Mouse (Mus musculus) olfactory bulb, adult 2 months (tissue): ENCODE data around the gene Aip. TPM values are rescaled to one million over a fixed set of nuclear protein-coding genes. Genes with fewer than 3 reads are reported as not detected.

ENCODE experiments used
- H3K27ac ChIP-seq: fragments of 200-500 bp; 2 replicates; pipeline ENCODE4 v1.5.1; 2012; ENCODE audit warnings: low read depth, low read length; ENCODE audit not compliant: insufficient read depth
- H3K4me1 ChIP-seq: fragments of 200-500 bp; 2 replicates; pipeline ENCODE4 v1.6.1; 2012; ENCODE audit warnings: low read length; ENCODE audit not compliant: control insufficient read depth, insufficient read depth
- H3K4me3 ChIP-seq: fragments of 200-500 bp; 2 replicates; pipeline ENCODE4 v1.5.1; 2012; ENCODE audit warnings: mild to moderate bottlenecking, low read depth, low read length, moderate library complexity; ENCODE audit not compliant: insufficient read depth
- CTCF ChIP-seq: fragments of 200-500 bp; IDR thresholded peaks from 2 replicates; pipeline ENCODE4 v1.5.1; 2012; ENCODE audit warnings: low read depth, mild to moderate bottlenecking, low read length, moderate library complexity; ENCODE audit not compliant: insufficient read depth
- POLR2A ChIP-seq: fragments of 200-500 bp; IDR thresholded peaks from 2 replicates; pipeline ENCODE4 v1.6.1; 2012; ENCODE audit warnings: mild to moderate bottlenecking, low read depth, low read length, moderate library complexity; ENCODE audit not compliant: insufficient read depth
- WGBS: fragments of 180-500 bp; shearing (Covaris S2); methylation state at CpG from one replicate; pipeline ENCODE4 v1.1.7; 2018; 5-methylcytosine and 5-hydroxymethylcytosine counted together
- polyA plus RNA-seq: library from polyadenylated mRNA; stranded (reverse); fragments of >200 nt; gene quantifications from 2 replicates; pipeline ENCODE4 v1.2.4, GENCODE M21; 2012; ENCODE audit warnings: low replicate concordance; ENCODE audit not compliant: missing spikeins, insufficient read depth, insufficient read length

Gene Aip
- polyA plus RNA-seq, 1 experiment = not detected

DNA sequence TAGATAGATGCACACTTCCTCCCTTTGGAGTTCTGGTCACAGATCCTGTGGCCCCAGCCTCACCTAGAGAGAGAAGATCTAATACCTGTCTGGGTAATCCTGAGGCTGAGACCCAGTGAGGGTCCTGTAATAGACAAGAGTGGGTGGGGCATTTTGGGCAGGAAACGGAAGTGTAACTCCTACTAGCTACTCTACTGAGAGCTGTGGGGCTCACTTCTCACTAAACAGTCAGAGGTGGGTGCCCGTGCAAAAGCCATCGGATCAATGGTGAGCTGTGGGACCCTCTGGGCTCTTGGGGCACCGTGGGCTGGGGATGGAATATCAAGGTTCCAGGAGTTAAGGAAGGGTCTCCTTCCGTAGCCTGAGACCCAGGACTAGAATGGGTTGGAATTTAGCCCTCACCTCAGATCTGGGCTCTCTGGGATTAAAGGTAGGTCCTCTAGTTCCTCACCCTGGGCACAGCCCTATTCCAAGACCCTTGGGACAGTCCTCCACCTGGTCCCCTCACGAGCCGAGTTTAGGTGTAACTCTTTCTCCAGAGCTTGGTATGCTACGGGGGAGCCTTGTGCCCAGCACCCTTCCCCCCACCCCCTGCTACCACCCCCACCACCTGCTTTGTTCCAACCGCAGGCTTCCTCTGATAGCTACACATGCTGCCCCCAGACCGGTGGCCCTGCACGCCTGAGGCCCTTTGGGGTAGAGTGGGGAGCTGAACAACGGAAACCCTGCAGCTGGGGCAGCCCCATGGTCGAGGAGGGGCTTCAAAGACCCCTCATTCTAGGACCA, 29.0 kb upstream of the Aip start:
- 72% methylated on average over 13 of the region's 13 CpGs for WGBS
- no peak overlapping the region for H3K4me3 ChIP-seq
- TF ChIP-seq POLR2A = no peak
- no peak for TF ChIP-seq CTCF
- H3K4me1 ChIP-seq = peaks cover 16% of the 10 kb centered on the region
- no peak overlapping the region for H3K27ac ChIP-seq

DNA sequence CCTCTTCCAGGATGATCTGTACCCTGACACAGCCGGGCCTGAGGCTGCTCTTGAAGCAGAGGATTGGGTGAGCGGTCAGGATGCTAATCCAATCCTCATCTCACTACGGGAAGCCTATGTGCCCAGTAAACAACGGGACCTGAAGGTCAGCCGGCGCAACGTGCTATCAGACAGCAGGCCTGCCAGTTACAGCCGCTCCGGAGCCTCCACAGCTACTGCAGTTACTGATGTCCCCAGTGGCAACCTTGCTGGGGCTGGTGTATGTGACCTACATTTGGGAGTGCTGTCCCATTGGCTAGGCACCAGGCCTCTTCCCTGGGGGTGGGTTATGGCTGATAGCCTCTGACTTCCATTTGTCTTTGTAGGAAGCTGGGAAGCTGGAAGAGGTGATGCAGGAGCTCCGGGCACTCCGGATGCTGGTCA, 27.6 kb upstream of the Aip start, which contains the start of gene Ptprcap:
TSS of gene Ptprcap (plus strand) at position 373 of the 423 bp plus-strand sequence.
- TF ChIP-seq CTCF (no peak), POLR2A (no peak)
- Histone ChIP-seq H3K4me1 (peaks cover 24% of the 10 kb centered on the region), H3K4me3 (no peak within 1 kb of the TSS), H3K27ac (no peak within 1 kb of the TSS; the same call in 1 of the 2 replicates)
- WGBS = 73% methylated on average over 11 of the region's 11 CpGs

DNA sequence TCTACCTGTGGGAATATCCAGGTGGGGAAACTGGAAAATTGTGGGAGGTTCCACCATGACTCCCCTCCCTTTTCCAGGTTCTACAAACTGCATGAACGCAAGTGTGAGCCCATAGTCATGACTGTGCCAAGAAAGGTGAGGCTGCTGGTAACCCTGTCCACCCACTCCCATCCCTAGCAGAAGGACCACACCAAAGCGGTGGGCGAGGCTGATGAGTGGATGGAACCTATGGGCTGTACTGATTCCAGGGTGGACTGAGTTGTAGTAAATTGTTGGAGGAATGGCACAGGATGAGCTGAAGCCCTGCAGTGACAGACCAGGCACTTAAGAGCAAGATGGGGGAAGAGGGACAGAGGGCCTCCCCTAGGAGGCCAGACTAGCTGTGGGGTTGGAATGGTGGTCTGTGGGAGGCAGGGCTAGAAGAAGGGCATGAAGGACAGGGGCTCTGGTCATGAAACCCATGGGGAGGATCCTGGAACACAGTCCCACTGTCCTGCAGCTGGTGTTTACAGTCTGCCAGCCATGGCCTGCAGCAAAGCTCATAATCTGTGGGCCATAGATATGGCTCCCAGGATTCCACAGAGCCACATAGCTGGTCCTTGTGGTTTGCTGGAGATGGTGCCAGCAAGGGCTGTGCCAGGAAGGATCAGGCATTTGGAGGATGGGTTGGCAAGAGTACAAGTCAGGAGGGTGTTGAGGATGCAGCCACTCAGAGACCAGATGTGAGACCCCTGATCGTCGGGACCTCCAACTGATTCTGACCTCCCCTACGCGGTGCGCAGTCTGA, 27.0 kb upstream of the Aip start:
- WGBS = 84% methylated on average over 8 of the region's 8 CpGs
- no peak overlapping the region for H3K27ac ChIP-seq
- H3K4me3 ChIP-seq = no peak overlapping the region

DNA sequence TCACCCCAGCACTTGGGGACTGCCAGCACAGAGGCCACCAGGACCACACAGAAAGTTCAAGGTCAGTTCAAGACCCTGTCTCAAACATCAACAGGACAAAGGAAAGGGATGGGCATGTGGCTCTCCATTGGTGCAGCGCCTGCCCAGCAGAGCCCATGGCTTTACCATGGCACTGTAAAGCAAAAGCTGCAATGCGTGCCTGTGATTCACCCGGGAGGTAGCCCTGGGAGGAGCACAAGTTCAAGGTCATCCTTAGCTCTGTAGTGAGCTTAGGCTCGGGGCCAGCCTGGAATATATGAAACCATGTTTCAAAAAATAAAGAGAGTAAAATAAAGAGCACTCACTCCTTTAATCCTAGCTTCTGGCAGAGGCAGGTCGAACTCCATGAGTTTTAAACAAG, 26.2 kb upstream of the Aip start:
- TF ChIP-seq POLR2A = no peak
- Histone ChIP-seq H3K4me3 (no peak overlapping the region), H3K4me1 (peaks cover 28% of the 10 kb centered on the region), H3K27ac (no peak overlapping the region; the same call in 1 of the 2 replicates)
- WGBS = 91% methylated on average over 5 of the region's 5 CpGs

More for the DNA sequence above, 27.0 kb upstream of the Aip start:
- TF ChIP-seq CTCF = no peak; the same call in 1 of the 2 replicates
- no peak for TF ChIP-seq POLR2A
- H3K4me1 ChIP-seq = peaks cover 25% of the 10 kb centered on the region

DNA sequence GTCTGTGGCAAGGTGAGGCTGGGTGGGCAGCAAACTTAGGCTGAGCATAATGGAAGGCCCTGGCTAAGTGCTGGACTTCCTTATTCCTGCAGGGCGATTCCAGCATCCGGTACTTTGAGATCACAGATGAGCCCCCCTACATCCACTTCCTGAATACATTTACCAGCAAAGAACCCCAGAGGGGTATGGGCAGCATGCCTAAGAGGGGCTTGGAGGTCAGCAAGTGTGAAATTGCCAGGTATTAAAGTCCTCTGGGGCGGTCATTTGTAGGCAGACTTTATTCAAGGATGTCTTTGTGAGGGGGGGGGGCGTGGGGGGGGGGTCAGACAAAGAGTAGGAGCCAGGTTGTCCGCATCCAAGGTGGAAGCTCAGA, 25.8 kb upstream of the Aip start:
- Histone ChIP-seq H3K27ac (no peak overlapping the region; the same call in 1 of the 2 replicates), H3K4me3 (no peak overlapping the region), H3K4me1 (peaks cover 32% of the 10 kb centered on the region)
- 70% methylated on average over 5 of the region's 5 CpGs for WGBS
- TF ChIP-seq CTCF (no peak), POLR2A (no peak)

DNA sequence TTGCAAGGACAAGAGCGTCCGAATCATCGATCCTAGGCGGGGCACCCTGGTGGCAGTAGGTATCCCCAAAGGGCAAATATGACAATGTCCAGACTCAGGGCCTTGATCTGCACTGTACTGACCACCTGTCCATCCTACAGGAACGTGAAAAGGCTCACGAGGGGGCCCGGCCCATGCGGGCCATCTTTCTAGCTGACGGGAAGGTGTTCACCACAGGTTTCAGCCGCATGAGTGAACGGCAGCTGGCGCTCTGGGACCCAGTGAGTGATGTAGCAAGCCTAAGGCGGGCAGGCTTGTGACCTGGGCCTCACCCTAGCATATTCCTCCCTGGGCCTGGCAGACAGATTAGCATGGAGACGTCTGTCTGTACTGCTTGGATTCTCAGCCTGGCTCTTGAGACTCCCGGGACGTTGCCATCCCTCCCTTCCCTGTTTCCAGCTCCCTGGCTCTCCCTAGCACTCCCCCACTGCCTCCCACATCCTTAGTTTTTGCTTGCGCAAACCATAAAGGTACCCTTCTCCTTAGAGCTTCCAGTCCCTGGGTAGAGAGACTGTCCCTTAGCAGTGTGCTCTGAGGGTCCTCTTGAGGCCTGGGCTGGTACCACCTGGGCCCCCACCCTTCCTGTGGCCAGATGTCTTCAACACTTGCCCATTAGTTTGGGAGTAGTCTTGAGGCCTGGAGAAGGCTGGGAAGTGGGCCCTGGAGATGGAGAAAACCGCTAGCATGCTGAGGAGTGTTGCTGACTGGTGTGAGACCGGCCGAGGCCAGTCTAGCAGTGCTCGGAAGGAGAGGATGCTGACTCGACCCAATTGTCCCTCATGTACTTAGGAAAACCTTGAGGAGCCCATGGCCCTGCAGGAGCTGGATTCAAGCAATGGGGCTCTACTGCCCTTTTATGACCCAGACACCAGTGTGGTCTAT, 25.2 kb upstream of the Aip start:
- Histone ChIP-seq H3K4me1 (peaks cover 34% of the 10 kb centered on the region), H3K4me3 (no peak overlapping the region), H3K27ac (no peak overlapping the region)
- TF ChIP-seq CTCF (no peak), POLR2A (no peak)
- 86% methylated on average over 22 of the region's 22 CpGs for WGBS

DNA sequence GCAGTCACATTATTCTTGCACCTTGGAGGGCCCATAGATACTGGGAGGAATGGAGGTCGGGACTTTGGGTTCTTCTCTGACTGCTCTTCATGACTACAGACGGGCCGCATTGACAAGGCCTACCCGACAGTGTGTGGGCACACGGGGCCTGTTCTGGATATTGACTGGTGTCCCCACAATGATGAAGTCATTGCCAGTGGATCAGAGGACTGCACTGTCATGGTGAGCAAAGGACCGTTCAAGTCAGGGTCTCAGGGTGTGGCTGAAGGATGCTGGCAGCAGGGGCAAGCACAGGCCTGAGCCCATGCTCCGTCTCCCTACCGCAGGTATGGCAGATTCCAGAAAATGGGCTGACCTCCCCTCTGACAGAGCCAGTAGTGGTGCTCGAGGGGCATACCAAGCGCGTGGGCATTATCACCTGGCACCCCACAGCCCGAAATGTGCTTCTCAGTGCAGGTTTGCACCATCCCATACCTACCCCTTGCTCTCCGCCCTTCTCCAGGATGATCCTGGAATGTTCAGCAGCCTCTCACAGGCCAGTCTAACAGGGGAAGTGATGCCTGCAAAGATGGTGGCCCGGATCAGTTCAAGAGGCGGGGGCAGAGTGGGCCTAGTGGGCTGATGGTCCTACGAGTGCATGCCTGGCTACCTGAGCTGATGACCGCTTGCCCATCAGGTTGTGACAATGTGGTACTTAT, 24.3 kb upstream of the Aip start:
- 93% methylated on average over 17 of the region's 17 CpGs for WGBS
- Histone ChIP-seq H3K4me3 (no peak overlapping the region), H3K27ac (no peak overlapping the region), H3K4me1 (peaks cover 33% of the 10 kb centered on the region)
- TF ChIP-seq POLR2A = no peak
- no peak for TF ChIP-seq CTCF

DNA sequence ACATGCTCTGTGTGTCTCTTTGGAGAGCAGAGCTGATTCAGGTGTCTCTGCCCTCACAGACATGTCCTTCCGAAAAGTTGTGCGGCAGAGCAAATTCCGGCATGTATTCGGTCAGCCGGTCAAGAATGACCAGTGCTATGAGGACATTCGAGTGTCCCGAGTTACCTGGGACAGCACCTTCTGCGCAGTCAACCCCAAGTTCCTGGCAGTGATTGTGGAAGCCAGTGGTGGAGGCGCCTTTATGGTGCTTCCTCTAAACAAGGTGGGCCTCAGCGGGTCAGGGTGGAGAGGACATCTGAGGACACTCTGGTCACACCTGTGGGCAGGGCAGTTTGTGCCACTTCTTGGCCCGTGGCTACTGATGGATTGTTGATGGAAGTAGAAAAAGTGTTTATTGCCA, 23.6 kb upstream of the Aip start:
- WGBS = 86% methylated on average over 11 of the region's 11 CpGs
- Histone ChIP-seq H3K27ac (no peak overlapping the region), H3K4me3 (peak overlapping the region; percentile 66), H3K4me1 (peaks cover 32% of the 10 kb centered on the region)
- TF ChIP-seq CTCF = no peak
- no peak for TF ChIP-seq POLR2A
